Mouse (Mus musculus) liver, postnatal 0 days (tissue): ENCODE results near the gene Txndc12. TPM values are rescaled to one million over a fixed set of nuclear protein-coding genes. Genes with fewer than 3 reads are reported as not detected.

ENCODE experiments used
- ATAC-seq: fragments of 200-750 bp; cut with Nextera tagmentation; 2 replicates; pipeline ENCODE4 v1.8.0; 2017; ENCODE audit warnings: mild to moderate bottlenecking, moderate library complexity
- DNase-seq: peaks from one replicate; pipeline ENCODE4 v3.0.0-alpha.2; 2016
- H3K27ac ChIP-seq: fragments of 300-500 bp; sonication (generic); 2 replicates; pipeline ENCODE4 v1.5.1; 2014; ENCODE audit warnings: antibody characterized with exemption, moderate library complexity, mild to moderate bottlenecking, low read depth
- H3K27me3 ChIP-seq: fragments of 300-500 bp; sonication (generic); 2 replicates; pipeline ENCODE4 v1.6.1; 2014; ENCODE audit warnings: low read length, control low read depth, mixed read lengths; ENCODE audit not compliant: insufficient read depth
- H3K36me3 ChIP-seq: fragments of 300-500 bp; sonication (generic); replicated peaks from 2 replicates; pipeline ENCODE4 v1.6.1; 2014; ENCODE audit warnings: mild to moderate bottlenecking, control low read depth, low read length, moderate library complexity, mixed read lengths; ENCODE audit not compliant: insufficient read depth
- H3K4me1 ChIP-seq: fragments of 300-500 bp; sonication (generic); 2 replicates; pipeline ENCODE4 v1.6.1; 2014; ENCODE audit warnings: antibody characterized with exemption, mild to moderate bottlenecking, control low read depth; ENCODE audit not compliant: insufficient read depth
- H3K4me2 ChIP-seq: fragments of 300-500 bp; sonication (generic); 2 replicates; pipeline ENCODE4 v1.6.1; 2014; ENCODE audit warnings: low read depth, mild to moderate bottlenecking, low read length, moderate library complexity, mixed read lengths
- H3K4me3 ChIP-seq: fragments of 300-500 bp; sonication (generic); 2 replicates; pipeline ENCODE4 v1.5.1; 2014; ENCODE audit warnings: low read depth, low read length
- H3K9ac ChIP-seq: fragments of 300-500 bp; sonication (generic); replicated peaks from 2 replicates; pipeline ENCODE4 v1.6.1; 2014; ENCODE audit warnings: mild to moderate bottlenecking, moderate library complexity
- H3K9me3 ChIP-seq: fragments of 300-500 bp; sonication (generic); 2 replicates; pipeline ENCODE4 v1.6.1; 2016; ENCODE audit warnings: mild to moderate bottlenecking, control low read depth, low read length, mixed read lengths
- CTCF ChIP-seq: sonication (generic); IDR thresholded peaks from 2 replicates; pipeline ENCODE4 v1.5.1; 2016; ENCODE audit warnings: antibody characterized with exemption, low read depth
- EP300 ChIP-seq: IDR thresholded peaks from 2 replicates; pipeline ENCODE4 v1.6.1; 2016; ENCODE audit warnings: antibody characterized with exemption, low read depth, mild to moderate bottlenecking
- WGBS: fragments of 180-500 bp; shearing (Covaris S2); extraction: QIAGEN DNeasy Blood & Tissue Kit; methylation state at CpG from one replicate; pipeline ENCODE4 v1.1.7; 2014; ENCODE audit not compliant: insufficient replicate concordance; 5-methylcytosine and 5-hydroxymethylcytosine counted together
- polyA plus RNA-seq: library from polyadenylated mRNA; unstranded; fragments of >200 nt; fragmentation: Nextera tagmentation; extraction: Ambion mirVana; gene quantifications from 2 replicates; pipeline ENCODE4 v1.2.1, GENCODE M21; 2015

The Txndc12 gene
- polyA plus RNA-seq, 1 experiment from 2014 or later: 44.2 TPM

DNA sequence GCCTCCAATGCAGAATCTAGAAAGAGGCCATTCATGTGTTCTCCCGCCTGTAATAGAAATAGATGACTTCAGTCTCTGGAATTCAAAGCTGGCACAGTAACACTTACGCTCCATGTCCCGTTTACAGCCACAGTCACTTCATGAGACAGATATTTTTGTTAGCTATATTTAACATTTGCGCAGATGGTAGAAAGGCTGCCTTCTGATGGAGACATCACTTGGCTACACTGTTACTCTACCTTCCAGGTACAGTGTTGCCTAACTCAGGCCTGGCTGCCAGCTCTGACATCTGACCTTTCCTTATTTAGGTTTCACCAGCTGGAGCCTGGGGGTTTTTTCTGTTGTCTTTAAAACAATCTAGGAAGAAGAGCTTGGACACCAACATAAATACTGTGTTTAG, 3.6 kb downstream of the Txndc12 start:
- H3K27ac ChIP-seq: no peak overlapping the region
- 71% methylated on average over 4 of the region's 4 CpGs for WGBS
- no peak overlapping the region for H3K9ac ChIP-seq
- no peaks in the 10 kb centered on the region for H3K36me3 ChIP-seq
- peaks cover 11% of the 10 kb centered on the region for H3K4me1 ChIP-seq
- TF ChIP-seq CTCF: no peak
- TF ChIP-seq EP300: no peak
- no peak overlapping the region for H3K4me3 ChIP-seq
- H3K27me3 ChIP-seq: no peaks in the 10 kb centered on the region
- no peak overlapping the region for H3K4me2 ChIP-seq
- ATAC-seq (no peak), DNase-seq (no peak)
- H3K9me3 ChIP-seq: no peaks in the 10 kb centered on the region

DNA sequence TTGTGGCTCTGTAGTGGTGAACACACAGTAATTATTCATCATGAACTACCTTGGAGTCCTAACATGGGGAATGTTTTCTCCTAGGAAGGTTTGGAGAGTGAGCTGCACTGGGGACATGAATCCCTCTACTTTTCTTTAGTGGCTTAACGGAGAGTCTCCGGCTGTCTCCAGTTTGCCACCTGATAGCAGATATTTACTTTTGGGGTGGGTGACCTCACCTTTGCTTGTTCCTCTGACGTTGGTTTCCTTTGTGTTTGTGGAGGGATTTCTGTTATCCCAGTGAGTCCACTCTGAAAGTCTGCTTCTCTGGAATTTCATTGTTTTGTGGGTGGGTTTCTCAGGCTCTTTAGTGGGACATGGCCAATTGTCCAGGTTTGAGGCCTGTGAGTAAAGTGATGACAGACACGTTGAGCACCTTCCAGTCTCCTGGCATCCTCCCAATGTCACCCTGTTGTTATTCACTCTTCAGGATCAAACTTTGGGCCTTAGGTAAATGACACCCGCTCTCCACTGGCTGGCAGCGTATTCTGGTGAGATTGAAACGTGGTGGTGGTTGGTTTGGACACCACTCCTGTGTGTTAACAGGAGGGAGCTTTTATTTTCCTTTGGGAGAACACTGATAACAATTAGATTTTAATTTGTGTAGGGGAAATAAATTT, 7.6 kb downstream of the Txndc12 start:
- Histone ChIP-seq H3K4me3 (no peak overlapping the region), H3K4me2 (no peak overlapping the region), H3K4me1 (peaks cover 4% of the 10 kb centered on the region; the same call in 1 of the 2 replicates), H3K27ac (peak overlapping the region; percentile 76), H3K36me3 (no peaks in the 10 kb centered on the region), H3K9me3 (no peaks in the 10 kb centered on the region), H3K9ac (no peak overlapping the region), H3K27me3 (no peaks in the 10 kb centered on the region)
- ATAC-seq (peak; percentile 79), DNase-seq (peak; percentile 38)
- 61% methylated on average over 7 of the region's 7 CpGs for WGBS
- TF ChIP-seq CTCF (no peak), EP300 (no peak)

DNA sequence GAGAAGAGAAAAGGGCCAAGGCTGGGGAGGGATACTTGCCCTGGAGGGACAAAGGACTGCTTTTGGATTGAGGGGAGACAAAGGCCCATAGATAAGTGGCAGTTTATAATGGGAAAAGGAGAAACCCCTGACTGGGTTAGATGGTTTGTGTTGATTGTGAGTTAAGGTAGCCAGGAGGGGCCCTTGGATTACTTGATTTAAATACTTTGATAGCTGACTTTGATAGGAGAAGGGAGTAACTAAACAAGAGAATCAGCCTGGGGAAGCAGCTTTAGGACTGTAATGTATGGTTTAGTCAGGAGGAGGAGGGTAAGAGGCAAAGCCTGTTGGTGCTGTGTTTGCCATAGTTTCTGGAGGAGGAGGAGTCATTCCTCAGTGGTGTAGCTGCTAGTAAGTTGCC, 8.9 kb downstream of the Txndc12 start:
- no peaks in the 10 kb centered on the region for H3K27me3 ChIP-seq
- no peak overlapping the region for H3K27ac ChIP-seq
- no peak for TF ChIP-seq EP300
- TF ChIP-seq CTCF: no peak
- no peak overlapping the region for H3K9ac ChIP-seq
- DNase-seq (no peak), ATAC-seq (no peak)
- H3K4me3 ChIP-seq: no peak overlapping the region
- no peaks in the 10 kb centered on the region for H3K9me3 ChIP-seq
- H3K4me2 ChIP-seq: no peak overlapping the region
- peaks cover 4% of the 10 kb centered on the region for H3K4me1 ChIP-seq
- H3K36me3 ChIP-seq: no peaks in the 10 kb centered on the region

- no peak for ATAC-seq
- Histone ChIP-seq H3K4me3 (no peak overlapping the region), H3K9ac (no peak overlapping the region), H3K4me1 (peaks cover 15% of the 10 kb centered on the region), H3K27me3 (no peaks in the 10 kb centered on the region), H3K4me2 (no peak overlapping the region), H3K9me3 (no peaks in the 10 kb centered on the region), H3K36me3 (no peaks in the 10 kb centered on the region), H3K27ac (no peak overlapping the region)
- TF ChIP-seq CTCF (no peak), EP300 (no peak)
- no peak for DNase-seq
- 85% methylated on average over 5 of the region's 5 CpGs for WGBS
Measured at GRCm38 (mm10) chr4:108845824-108846569, 11.6 kb downstream of the Txndc12 start.

GRCm38 (mm10) chr4:108847715-108848504, 13.5 kb downstream of the Txndc12 start, which contains the start of gene Kti12:
TSS of gene Kti12 (plus strand) at chr4:108847785.
- peak; percentile 86 for ATAC-seq
- H3K4me3 ChIP-seq: peak within 1 kb of the TSS; percentile 85
- no peaks in the 10 kb centered on the region for H3K27me3 ChIP-seq
- no peaks in the 10 kb centered on the region for H3K9me3 ChIP-seq
- no peak; the same call in 1 of the 2 replicates for TF ChIP-seq EP300
- under 1% methylated on average over 65 of the region's 77 CpGs for WGBS
- peak within 1 kb of the TSS; percentile 93 for H3K4me2 ChIP-seq
- H3K36me3 ChIP-seq: no peaks in the 10 kb centered on the region
- peak within 1 kb of the TSS; percentile 93 for H3K27ac ChIP-seq
- peak within 1 kb of the TSS; percentile 74 for H3K9ac ChIP-seq
- H3K4me1 ChIP-seq: peaks cover 14% of the 10 kb centered on the region
- DNase-seq: peak; percentile 82

DNA sequence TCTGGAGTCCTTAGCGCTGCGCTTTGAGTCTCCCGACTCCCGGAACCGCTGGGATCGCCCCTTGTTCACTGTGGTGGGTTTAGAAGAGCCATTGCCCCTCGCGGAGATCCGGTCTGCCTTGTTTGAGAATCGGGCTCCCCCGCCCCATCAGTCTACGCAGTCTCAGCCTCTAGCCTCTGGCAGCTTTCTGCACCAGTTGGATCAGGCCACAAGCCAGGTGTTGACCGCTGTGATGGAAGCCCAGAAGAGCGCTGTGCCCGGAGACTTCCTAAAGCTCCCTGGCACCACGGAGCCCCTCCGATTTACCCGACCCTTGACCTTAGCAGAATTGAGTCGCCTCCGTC, 14.1 kb downstream of the Txndc12 start, which contains the start of gene A730015C16Rik:
Gene A730015C16Rik, minus strand, starts transcription at position 115 of the 344 bp plus-strand sequence.
- peak within 1 kb of the TSS; percentile 85 for H3K4me3 ChIP-seq
- WGBS: 4% methylated on average over 20 of the region's 20 CpGs
- no peaks in the 10 kb centered on the region for H3K36me3 ChIP-seq
- no peaks in the 10 kb centered on the region for H3K27me3 ChIP-seq
- TF ChIP-seq CTCF: no peak
- TF ChIP-seq EP300: no peak
- H3K9ac ChIP-seq: peak within 1 kb of the TSS; percentile 74
- peak within 1 kb of the TSS; percentile 93 for H3K27ac ChIP-seq
- DNase-seq (no peak), ATAC-seq (peak; percentile 32)
- H3K4me1 ChIP-seq: peaks cover 11% of the 10 kb centered on the region
- no peaks in the 10 kb centered on the region for H3K9me3 ChIP-seq
- H3K4me2 ChIP-seq: peak within 1 kb of the TSS; percentile 93
